Mouse (Mus musculus) common myeloid progenitor, adult 5-6 weeks (primary cell): Measurements from ENCODE around the gene Mink1. TPM values are rescaled to one million over a fixed set of nuclear protein-coding genes. Genes with fewer than 3 reads are reported as not detected.

ENCODE experiments used
- ATAC-seq: replicated peaks from 2 replicates; pipeline ENCODE4 v1.8.0; 2016; ENCODE audit warnings: low read depth, mild to moderate bottlenecking, moderate TSS enrichment, inconsistent platforms; ENCODE audit not compliant: poor library complexity, severe bottlenecking
- total RNA-seq: library from RNA; stranded (forward); fragments of 200-1000, 187-1606 nt; gene quantifications from 2 replicates; pipeline ENCODE4 v1.2.3, GENCODE M21; 2017

Gene Mink1
- total RNA-seq, 1 experiment from 2014 or later: 30.8 TPM

DNA sequence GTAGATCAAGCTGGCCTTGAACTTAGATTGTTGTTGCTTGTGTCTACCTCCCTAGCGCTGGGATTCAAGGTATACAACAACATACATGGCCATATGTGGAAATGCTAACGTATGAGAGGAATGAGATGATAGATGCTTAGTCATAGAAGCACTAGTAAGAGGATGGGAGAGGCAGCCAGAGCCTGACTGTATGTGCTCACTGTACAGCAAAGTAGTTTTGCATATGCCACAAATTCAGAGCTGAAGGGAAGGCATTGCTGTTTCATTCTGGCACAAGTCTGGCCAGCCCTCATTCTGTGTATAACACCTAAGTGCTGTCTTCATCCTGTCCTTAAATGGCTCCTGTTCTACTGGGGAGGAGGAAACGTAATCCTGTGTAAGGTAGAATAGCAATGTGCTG is 23.6 kb downstream of the Mink1 start:
- no peak for ATAC-seq

DNA sequence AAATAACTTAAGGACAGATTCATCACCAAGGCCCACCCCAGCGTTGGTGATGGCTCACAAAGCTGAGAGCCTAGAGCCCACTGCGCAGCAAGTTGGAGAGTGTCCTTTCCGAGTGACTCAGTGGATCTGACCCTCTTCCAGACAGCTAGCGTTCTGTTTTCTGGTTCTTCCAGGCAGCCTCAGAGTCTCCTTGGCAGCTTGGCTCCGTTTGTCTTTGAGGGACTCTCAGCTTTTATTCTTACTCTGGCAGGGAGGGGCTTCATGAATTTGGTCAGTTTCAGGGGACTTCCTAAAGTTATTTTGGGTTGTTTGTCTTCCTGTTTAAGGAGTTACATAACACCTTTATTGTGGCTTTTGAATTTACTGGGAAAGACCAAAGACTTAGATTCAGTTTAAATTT is 24.3 kb downstream of the Mink1 start:
- no peak for ATAC-seq

GRCm38 (mm10) chr11:70591733-70592132 is 29.1 kb downstream of the Mink1 start:
- ATAC-seq: no peak

- peak; percentile 37 for ATAC-seq
Observed at GRCm38 (mm10) chr11:70594253-70594989, 31.7 kb downstream of the Mink1 start.

- ATAC-seq: no peak
Observed at GRCm38 (mm10) chr11:70595638-70596037, 33.0 kb downstream of the Mink1 start.

DNA sequence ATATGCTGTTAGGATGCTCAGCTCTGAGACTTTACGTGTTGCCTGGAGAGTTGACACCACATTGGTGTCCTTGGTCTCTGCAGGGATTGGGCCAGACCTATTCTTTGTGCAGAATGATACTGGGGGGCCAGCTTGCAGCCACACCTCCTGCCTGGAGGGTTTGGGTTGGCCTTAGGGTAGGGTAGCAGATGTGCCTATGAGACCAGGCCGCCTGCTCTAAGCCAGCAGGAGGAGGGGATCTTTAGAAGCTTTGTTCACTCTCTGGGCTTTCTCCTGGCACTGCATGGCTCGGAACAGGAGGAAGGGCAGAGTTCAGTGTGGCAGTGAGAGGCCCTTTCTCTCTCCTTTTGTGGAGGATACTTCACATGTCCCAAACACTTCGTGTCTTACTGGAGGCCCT is 33.4 kb downstream of the Mink1 start:
- ATAC-seq: no peak

- ATAC-seq: peak; percentile 65
Observed at GRCm38 (mm10) chr11:70597301-70597700, 34.6 kb downstream of the Mink1 start.

DNA sequence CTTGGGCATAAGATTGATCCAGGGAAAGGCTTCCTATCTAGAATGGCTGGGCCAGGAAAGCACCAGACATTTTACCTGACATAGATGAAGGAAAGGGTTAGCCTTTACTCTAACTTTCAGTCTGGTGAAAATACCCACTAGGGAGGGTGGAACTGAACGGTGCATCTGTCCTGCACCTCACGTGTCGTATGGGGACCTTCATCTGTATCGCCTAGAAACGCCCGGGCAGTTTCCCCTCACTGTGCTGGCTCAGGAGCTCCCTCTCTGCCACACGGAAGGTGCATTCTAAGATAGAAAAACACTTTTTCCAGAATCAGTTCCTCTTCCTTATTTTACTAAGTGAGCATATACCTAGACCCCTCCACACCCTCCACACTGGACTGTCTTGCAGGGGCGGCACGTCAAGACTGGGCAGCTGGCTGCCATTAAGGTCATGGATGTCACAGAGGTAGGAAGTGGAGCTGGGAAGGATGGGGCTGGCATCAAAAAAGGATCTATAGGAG is 35.8 kb downstream of the Mink1 start:
- ATAC-seq: no peak

- peak; percentile 63; the same call in 1 of the 2 replicates for ATAC-seq
Observed at GRCm38 (mm10) chr11:70605024-70605566, 42.4 kb downstream of the Mink1 start.

GRCm38 (mm10) chr11:70606717-70607116 is 44.0 kb downstream of the Mink1 start:
- no peak for ATAC-seq

DNA sequence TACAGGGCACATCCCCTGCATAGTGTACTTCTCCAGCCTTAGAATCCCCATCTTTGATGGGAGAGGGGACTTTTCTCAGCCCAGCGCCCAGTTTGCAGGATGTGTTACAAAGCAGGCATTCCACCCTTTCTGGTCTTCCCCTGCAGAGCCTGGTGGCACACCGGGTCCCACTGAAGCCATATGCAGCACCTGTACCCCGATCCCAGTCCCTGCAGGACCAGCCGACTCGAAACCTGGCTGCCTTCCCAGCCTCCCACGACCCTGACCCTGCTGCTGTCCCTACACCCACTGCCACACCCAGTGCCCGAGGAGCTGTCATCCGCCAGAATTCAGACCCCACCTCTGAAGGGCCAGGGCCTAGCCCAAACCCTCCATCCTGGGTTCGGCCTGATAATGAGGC is 44.9 kb downstream of the Mink1 start:
- ATAC-seq: no peak

DNA sequence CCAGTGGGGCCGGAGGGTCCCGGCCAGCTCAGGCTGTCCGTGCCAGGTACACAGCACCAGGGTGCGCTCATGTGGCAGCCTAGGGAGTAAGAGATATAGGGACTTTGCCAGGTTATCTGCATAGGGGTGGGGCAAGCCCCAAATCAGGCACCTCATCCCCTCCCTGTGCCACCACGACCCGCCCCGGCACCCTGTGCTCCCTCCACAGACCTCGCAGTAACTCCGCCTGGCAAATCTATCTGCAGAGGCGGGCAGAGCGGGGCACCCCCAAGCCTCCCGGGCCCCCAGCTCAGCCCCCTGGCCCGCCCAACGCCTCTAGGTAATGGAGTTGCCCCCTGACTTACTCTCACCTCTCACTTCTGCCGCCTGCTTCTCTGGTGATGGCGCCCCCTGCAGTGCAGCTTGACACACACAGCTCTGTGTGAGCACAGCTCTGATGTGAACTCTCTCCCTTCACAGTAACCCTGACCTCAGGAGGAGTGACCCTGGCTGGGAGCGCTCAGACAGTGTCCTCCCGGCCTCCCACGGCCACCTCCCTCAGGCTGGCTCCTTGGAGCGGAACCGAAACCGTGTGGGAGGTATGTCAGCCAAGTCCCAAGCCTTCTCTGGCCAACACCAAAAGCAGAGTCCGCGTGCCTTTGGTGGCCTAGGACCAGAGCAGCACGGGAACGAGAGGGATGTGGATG is 45.8 kb downstream of the Mink1 start:
- ATAC-seq: no peak

GRCm38 (mm10) chr11:70610752-70611151 is 48.1 kb downstream of the Mink1 start:
- no peak for ATAC-seq

DNA sequence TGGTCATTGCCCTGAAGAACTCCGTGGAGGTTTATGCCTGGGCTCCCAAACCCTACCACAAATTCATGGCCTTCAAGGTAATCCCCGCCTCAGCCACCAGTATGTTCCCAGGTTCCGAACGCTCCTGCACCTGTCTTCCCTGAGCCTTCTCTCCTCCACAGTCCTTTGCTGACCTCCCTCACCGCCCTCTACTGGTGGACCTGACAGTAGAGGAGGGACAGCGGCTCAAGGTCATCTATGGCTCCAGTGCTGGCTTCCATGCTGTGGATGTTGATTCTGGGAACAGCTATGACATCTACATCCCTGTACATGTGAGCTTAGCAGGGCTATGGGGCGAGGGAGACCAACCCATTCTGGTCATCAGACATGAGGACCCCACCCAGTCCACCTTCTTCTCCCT is 49.8 kb downstream of the Mink1 start:
- ATAC-seq: no peak

- peak; percentile 90 for ATAC-seq
Observed at GRCm38 (mm10) chr11:70615074-70615473, 52.4 kb downstream of the Mink1 start.

DNA sequence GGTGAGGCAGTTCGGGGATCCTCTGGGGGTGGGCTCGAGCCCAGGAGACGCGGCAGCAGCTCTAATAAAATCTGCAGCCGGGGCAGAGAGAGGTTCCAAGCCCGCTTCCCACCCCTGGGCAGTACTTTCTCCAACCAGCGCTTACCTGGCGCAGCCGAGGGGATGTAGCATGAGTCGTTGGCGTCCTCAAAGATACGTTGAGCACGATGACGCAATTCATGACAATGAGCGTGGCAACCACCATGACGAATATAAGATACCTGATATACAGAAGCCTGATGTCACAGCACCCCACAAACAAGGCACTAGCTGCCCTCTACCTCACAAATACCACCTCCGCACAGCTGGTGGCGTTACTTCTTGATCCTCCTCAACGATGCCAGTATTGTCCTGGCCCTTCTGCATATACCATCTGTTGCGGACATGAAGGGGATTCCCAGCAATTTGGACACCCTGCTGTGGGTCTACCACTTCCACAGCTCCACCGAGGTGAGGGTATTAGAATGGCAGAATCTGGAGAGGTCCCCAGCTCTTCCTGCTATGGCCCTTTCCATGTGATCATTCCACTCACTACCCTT is 52.9 kb downstream of the Mink1 start, which contains the start of gene 4930544D05Rik:
Gene 4930544D05Rik (plus strand): TSS at position 333 of the 578 bp plus-strand sequence.
- peak; percentile 23 for ATAC-seq

- no peak for ATAC-seq
Observed at GRCm38 (mm10) chr11:70619101-70619500, 56.4 kb downstream of the Mink1 start, which contains the start of gene Chrne. Gene Chrne (minus strand): TSS chr11:70619216.

DNA sequence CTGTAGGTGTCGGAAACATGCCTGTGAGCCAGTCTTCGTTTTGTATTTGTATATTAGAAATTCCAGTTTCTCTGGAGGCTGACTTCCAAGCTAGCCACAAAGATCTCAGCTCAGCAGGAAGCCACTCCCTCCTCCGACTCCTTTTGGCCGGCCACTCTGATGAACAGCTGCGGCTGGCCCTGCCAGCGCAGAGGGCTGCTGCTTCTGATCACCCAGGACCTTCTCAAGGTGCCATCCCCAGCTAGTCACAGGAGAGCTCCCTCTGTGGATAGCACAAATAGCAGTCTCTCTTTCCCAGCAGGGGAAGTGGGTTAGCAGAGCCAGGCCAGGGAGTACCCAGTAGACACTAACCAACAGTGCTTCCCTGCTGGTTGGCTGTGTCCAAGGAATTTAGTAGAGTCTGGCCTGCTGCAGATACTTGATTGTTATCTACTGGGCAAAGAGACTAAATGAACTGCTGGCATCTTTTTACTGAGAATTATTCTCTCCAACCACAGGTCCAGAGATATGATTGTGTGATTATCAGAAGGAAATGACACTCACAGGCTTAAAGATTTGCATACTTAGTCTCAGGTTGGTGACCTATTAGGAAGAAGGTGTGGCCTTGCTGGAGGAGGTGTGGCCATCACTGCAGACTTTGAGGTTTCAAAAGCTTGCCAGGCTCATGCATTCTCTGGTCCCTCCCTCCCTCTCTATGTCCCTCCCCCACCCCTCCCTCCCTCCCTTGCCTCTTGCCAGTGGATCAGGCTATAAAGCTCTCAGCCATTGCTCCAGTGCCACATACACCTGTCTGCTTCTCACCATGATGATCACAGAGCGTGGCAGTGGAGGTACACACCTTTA is 59.5 kb downstream of the Mink1 start:
- ATAC-seq: peak; percentile 80

DNA sequence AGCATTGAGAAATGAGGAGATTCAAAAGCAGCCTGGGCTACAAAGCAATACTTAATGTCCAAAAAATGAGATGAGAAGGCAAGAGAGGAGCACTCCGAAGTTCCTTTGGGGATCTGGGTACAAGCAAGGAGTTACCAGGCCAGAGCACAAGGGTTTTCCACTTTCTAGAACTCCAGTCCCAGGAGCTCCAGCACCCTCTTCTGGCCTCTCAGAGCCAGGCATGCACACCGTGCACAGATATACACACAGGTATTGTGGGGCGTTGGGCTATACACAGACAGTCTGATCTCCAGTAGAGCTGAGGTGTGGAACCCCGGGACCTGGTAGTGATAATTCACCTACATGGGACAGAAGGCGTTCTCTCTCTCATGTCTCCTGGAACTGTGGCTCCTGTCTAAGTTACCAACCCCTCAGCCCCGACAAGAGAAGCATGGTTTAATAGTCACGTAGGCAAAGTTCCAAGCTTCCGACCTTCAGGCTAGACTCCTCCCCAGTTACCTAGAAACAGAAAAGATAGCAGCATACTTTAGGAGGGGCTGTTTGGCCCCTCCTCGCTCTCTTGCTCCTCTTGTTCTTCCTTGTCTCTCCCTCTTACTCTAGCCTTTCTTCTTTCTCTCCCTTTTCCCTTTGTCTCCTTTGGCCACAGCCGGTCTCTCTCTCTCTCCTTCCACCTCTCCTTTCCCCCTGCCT is 60.5 kb downstream of the Mink1 start:
- 0 out of 2 replicates have a peak, but pooled peaks have one; percentile 33 for ATAC-seq
